Mouse (Mus musculus) erythroblast, embryonic 14.5 days (primary cell): ENCODE measurements around the gene Prph.

Source experiments
- GATA1 ChIP-seq: IDR thresholded peaks from 2 replicates; pipeline ENCODE4 v1.6.1; 2012; ENCODE audit warnings: low read length, inconsistent platforms, mixed read lengths
- TAL1 ChIP-seq: IDR thresholded peaks from 3 replicates; pipeline ENCODE4 v1.6.1; 2012; ENCODE audit warnings: low read length, inconsistent platforms, mixed read lengths

DNA sequence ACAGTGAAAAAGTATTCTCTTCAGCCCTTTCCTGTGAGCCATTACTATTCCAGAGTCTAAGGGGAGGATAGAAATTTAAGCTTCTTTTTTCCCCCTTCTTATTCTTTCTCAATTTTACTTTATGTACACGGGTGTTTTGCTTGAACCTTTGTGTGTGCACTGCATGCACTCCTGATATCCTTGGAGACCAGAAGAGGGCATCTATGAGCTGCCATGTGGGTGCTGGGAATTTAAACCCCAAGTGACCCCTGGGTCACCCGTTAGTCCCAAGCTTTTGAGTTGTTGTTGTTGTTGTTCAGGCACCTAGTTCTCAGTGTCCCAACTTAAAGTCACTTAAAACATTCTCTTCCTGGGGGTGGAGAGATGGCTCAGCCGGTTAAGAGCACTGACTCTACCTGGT, 45.0 kb downstream of the Prph start:
- TF ChIP-seq GATA1 = no peak
- TF ChIP-seq TAL1 = no peak
